Mouse (Mus musculus) midbrain, embryonic 13.5 days (tissue): ENCODE results near the gene 1700029I15Rik. TPM values are rescaled to one million over a fixed set of nuclear protein-coding genes. Genes with fewer than 3 reads are reported as not detected.
"Not testable (repeated sequence)": the region's sequence is repeated elsewhere in the genome, so short reads cannot be mapped to it uniquely, and the experiment has no call there.

Experiments used
- ATAC-seq: fragments of 200-750 bp; cut with Nextera tagmentation; 2 replicates; pipeline ENCODE4 v1.8.0; 2017; ENCODE audit warnings: mild to moderate bottlenecking, moderate TSS enrichment, moderate library complexity
- H3K27ac ChIP-seq: fragments of 300-500 bp; sonication (generic); 2 replicates; pipeline ENCODE4 v1.5.1; 2015; ENCODE audit warnings: inconsistent platforms, mild to moderate bottlenecking, moderate library complexity
- H3K27me3 ChIP-seq: fragments of 300-500 bp; sonication (generic); 2 replicates; pipeline ENCODE4 v1.6.1; 2015; ENCODE audit warnings: mild to moderate bottlenecking, inconsistent platforms
- H3K36me3 ChIP-seq: fragments of 300-500 bp; sonication (generic); 2 replicates; pipeline ENCODE4 v1.6.1; 2015; ENCODE audit warnings: mild to moderate bottlenecking, inconsistent platforms
- H3K4me1 ChIP-seq: fragments of 300-500 bp; sonication (generic); replicated peaks from 2 replicates; pipeline ENCODE4 v1.6.1; 2015; ENCODE audit warnings: inconsistent platforms
- H3K4me2 ChIP-seq: fragments of 300-500 bp; sonication (generic); replicated peaks from 2 replicates; pipeline ENCODE4 v1.6.1; 2015; ENCODE audit warnings: moderate library complexity, mild to moderate bottlenecking, inconsistent platforms
- H3K4me3 ChIP-seq: fragments of 300-500 bp; sonication (generic); replicated peaks from 2 replicates; pipeline ENCODE4 v1.5.1; 2015; ENCODE audit warnings: mild to moderate bottlenecking, inconsistent platforms
- H3K9ac ChIP-seq: fragments of 300-500 bp; sonication (generic); replicated peaks from 2 replicates; pipeline ENCODE4 v1.6.1; 2015; ENCODE audit warnings: mild to moderate bottlenecking, inconsistent platforms
- H3K9me3 ChIP-seq: fragments of 300-500 bp; sonication (generic); 2 replicates; pipeline ENCODE4 v1.6.1; 2016; ENCODE audit warnings: mild to moderate bottlenecking, inconsistent platforms
- WGBS: fragments of 180-500 bp; shearing (Covaris S2); methylation state at CpG from one replicate; pipeline ENCODE4 v1.1.7; 2015; 5-methylcytosine and 5-hydroxymethylcytosine counted together
- polyA plus RNA-seq: library from polyadenylated mRNA; unstranded; fragments of >200 nt; fragmentation: Nextera tagmentation; extraction: Ambion mirVana; gene quantifications from 2 replicates; pipeline ENCODE4 v1.2.1, GENCODE M21; 2015

Gene 1700029I15Rik
- polyA plus RNA-seq, 1 experiment from 2014 or later = 8.0 TPM

- ATAC-seq = no peak
- Histone ChIP-seq H3K4me3 (peak overlapping the region; percentile 85), H3K4me1 (peaks cover 61% of the 10 kb centered on the region), H3K27me3 (no peaks in the 10 kb centered on the region), H3K36me3 (peaks cover 51% of the 10 kb centered on the region), H3K9me3 (no peaks in the 10 kb centered on the region), H3K4me2 (peak overlapping the region; percentile 79), H3K9ac (peak overlapping the region; percentile 93), H3K27ac (no peak overlapping the region)
- WGBS = 69% methylated on average over 4 of the region's 4 CpGs
Observed at GRCm38 (mm10) chr2:92387646-92388045, 5.3 kb downstream of the 1700029I15Rik start.

GRCm38 (mm10) chr2:92388081-92388517, 5.8 kb downstream of the 1700029I15Rik start:
- Histone ChIP-seq H3K27me3 (no peaks in the 10 kb centered on the region), H3K4me1 (peaks cover 66% of the 10 kb centered on the region), H3K4me3 (peak overlapping the region; percentile 85), H3K9ac (peak overlapping the region; percentile 93), H3K36me3 (peaks cover 47% of the 10 kb centered on the region), H3K4me2 (peak overlapping the region; percentile 79), H3K9me3 (no peaks in the 10 kb centered on the region), H3K27ac (peak overlapping the region; percentile 90)
- no peak for ATAC-seq
- WGBS = 30% methylated on average over 3 of the region's 3 CpGs

- Histone ChIP-seq H3K4me3 (peak overlapping the region; percentile 85), H3K4me2 (peak overlapping the region; percentile 79), H3K4me1 (peaks cover 71% of the 10 kb centered on the region), H3K27ac (peak overlapping the region; percentile 90), H3K36me3 (peaks cover 37% of the 10 kb centered on the region), H3K27me3 (no peaks in the 10 kb centered on the region), H3K9me3 (no peaks in the 10 kb centered on the region), H3K9ac (peak overlapping the region; percentile 93)
- ATAC-seq = peak; percentile 95
- under 1% methylated on average over 59 of the region's 62 CpGs for WGBS
Observed at GRCm38 (mm10) chr2:92388891-92389641, 6.7 kb downstream of the 1700029I15Rik start.

GRCm38 (mm10) chr2:92389645-92390044, 7.3 kb downstream of the 1700029I15Rik start:
- Histone ChIP-seq H3K27ac (peak overlapping the region; percentile 90), H3K4me3 (peak overlapping the region; percentile 85), H3K9ac (peak overlapping the region; percentile 93; the same call in 1 of the 2 replicates), H3K4me2 (peak overlapping the region; percentile 79), H3K4me1 (peaks cover 71% of the 10 kb centered on the region), H3K9me3 (no peaks in the 10 kb centered on the region), H3K27me3 (no peaks in the 10 kb centered on the region), H3K36me3 (peaks cover 31% of the 10 kb centered on the region)
- no peak for ATAC-seq
- WGBS = 2% methylated on average over 10 of the region's 10 CpGs

GRCm38 (mm10) chr2:92390206-92390930, 8.0 kb downstream of the 1700029I15Rik start:
- Histone ChIP-seq H3K9me3 (no peaks in the 10 kb centered on the region), H3K9ac (no peak overlapping the region), H3K27me3 (no peaks in the 10 kb centered on the region), H3K4me3 (no peak overlapping the region), H3K4me2 (peak overlapping the region; percentile 79), H3K27ac (peak overlapping the region; percentile 90), H3K4me1 (peaks cover 71% of the 10 kb centered on the region), H3K36me3 (peaks cover 24% of the 10 kb centered on the region)
- 73% methylated on average over 6 of the region's 6 CpGs for WGBS
- ATAC-seq = no peak

- peaks cover 65% of the 10 kb centered on the region for H3K4me1 ChIP-seq
Observed at GRCm38 (mm10) chr2:92391116-92391515, 8.8 kb downstream of the 1700029I15Rik start.

GRCm38 (mm10) chr2:92391703-92392317, 9.5 kb downstream of the 1700029I15Rik start:
- Histone ChIP-seq H3K4me2 (peak overlapping the region; percentile 79), H3K4me3 (peak overlapping the region; percentile 41), H3K9me3 (no peaks in the 10 kb centered on the region), H3K4me1 (peaks cover 65% of the 10 kb centered on the region), H3K27me3 (no peaks in the 10 kb centered on the region), H3K27ac (peak overlapping the region; percentile 95), H3K9ac (peak overlapping the region; percentile 73), H3K36me3 (peaks cover 10% of the 10 kb centered on the region)
- 22% methylated on average over 11 of the region's 11 CpGs for WGBS
- ATAC-seq = 0 out of 2 replicates have a peak, but pooled peaks have one; percentile 4

More at GRCm38 (mm10) chr2:92391116-92391515, 8.8 kb downstream of the 1700029I15Rik start:
- WGBS = 88% methylated on average over 8 of the region's 8 CpGs
- Histone ChIP-seq H3K36me3 (peaks cover 16% of the 10 kb centered on the region), H3K9me3 (no peaks in the 10 kb centered on the region), H3K9ac (peak overlapping the region; percentile 73; the same call in 1 of the 2 replicates), H3K27ac (peak overlapping the region; percentile 95), H3K27me3 (no peaks in the 10 kb centered on the region), H3K4me3 (peak overlapping the region; percentile 41; the same call in 1 of the 2 replicates), H3K4me2 (peak overlapping the region; percentile 79)
- no peak for ATAC-seq

GRCm38 (mm10) chr2:92392318-92393264, 10.3 kb downstream of the 1700029I15Rik start:
- H3K9me3 ChIP-seq = no peaks in the 10 kb centered on the region
- WGBS = 5% methylated on average over 26 of the region's 26 CpGs
- no peaks in the 10 kb centered on the region for H3K27me3 ChIP-seq
- H3K4me3 ChIP-seq = peak overlapping the region; percentile 41
- H3K27ac ChIP-seq = peak overlapping the region; percentile 95
- 0 out of 2 replicates have a peak, but pooled peaks have one; percentile 4 for ATAC-seq
- H3K36me3 ChIP-seq = peaks cover 2% of the 10 kb centered on the region
- H3K4me1 ChIP-seq = peaks cover 66% of the 10 kb centered on the region
- H3K9ac ChIP-seq = peak overlapping the region; percentile 73
- peak overlapping the region; percentile 79 for H3K4me2 ChIP-seq

GRCm38 (mm10) chr2:92395535-92395934, 13.2 kb downstream of the 1700029I15Rik start:
- WGBS = 93% methylated on average over 3 of the region's 3 CpGs

GRCm38 (mm10) chr2:92397436-92397835, 15.1 kb downstream of the 1700029I15Rik start:
- Histone ChIP-seq H3K4me3 (no peak overlapping the region), H3K36me3 (no peaks in the 10 kb centered on the region), H3K4me2 (peak overlapping the region; percentile 31; the same call in 1 of the 2 replicates), H3K9ac (no peak overlapping the region; the same call in 1 of the 2 replicates), H3K9me3 (no peaks in the 10 kb centered on the region), H3K27ac (no peak overlapping the region), H3K27me3 (no peaks in the 10 kb centered on the region), H3K4me1 (peaks cover 62% of the 10 kb centered on the region)
- ATAC-seq = no peak
- 92% methylated on average over 1 of the region's 1 CpGs for WGBS

More at GRCm38 (mm10) chr2:92395535-92395934, 13.2 kb downstream of the 1700029I15Rik start:
- Histone ChIP-seq H3K9me3 (no peaks in the 10 kb centered on the region), H3K4me3 (no peak overlapping the region), H3K27ac (no peak overlapping the region), H3K4me1 (peaks cover 72% of the 10 kb centered on the region), H3K27me3 (no peaks in the 10 kb centered on the region), H3K4me2 (no peak overlapping the region), H3K9ac (no peak overlapping the region), H3K36me3 (no peaks in the 10 kb centered on the region)
- ATAC-seq = no peak

- H3K4me2 ChIP-seq = peak overlapping the region; percentile 77
- H3K9me3 ChIP-seq, H3K27me3 ChIP-seq, H3K27ac ChIP-seq, ATAC-seq: not testable (repeated sequence)
- H3K9ac ChIP-seq = peak overlapping the region; percentile 93; the same call in 1 of the 2 replicates
- peaks cover 18% of the 10 kb centered on the region for H3K36me3 ChIP-seq
- peak overlapping the region; percentile 66 for H3K4me3 ChIP-seq
- WGBS = 32% methylated on average over 2 of the region's 4 CpGs
- H3K4me1 ChIP-seq = peaks cover 52% of the 10 kb centered on the region
Observed at GRCm38 (mm10) chr2:92399877-92400276, 17.5 kb downstream of the 1700029I15Rik start.
